Mouse (Mus musculus): ENCODE measurements around the gene Mlh3. TPM values are rescaled to one million over a fixed set of nuclear protein-coding genes. Genes with fewer than 3 reads are reported as not detected.

Mlh3 gene
- total and polyA plus RNA-seq, 3 experiments, result 7.8 to 9.8 (median 8.3) TPM

DNA sequence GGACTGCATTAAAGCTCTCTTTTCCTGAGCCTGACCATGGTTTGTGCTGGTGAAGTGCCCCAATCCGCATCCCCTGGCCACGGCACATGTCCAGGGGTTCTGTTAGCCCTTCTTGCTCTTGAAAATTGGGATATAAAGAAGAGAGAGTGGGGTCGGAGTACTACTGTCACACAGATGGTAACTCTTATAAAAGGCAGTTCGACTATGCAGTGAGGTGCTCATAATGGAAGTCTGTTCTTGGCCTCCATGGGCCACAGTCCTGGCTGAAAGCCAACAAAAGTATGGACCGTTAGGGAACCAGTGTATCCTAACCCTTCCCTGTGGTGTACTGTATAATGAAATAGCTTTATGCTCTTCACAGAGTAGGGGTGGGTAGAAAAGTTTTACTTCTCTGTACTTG is 26.5 kb upstream of the Mlh3 start:
- Histone ChIP-seq H3K4me1 (ENCODE audit: control insufficient read depth in 1 of 2, insufficient read depth in 2 of 2) (peaks cover under 1 to 7% of the 10 kb centered on the region in 2 experiments; a peak in 3 of 4 replicates), H3K4me3 (replicated peaks in 1 of 3; ENCODE audit: low read depth in 2 of 3, low read length in 2 of 3, poor library complexity in 1 of 3) (no peak overlapping the region), H3K9ac (ENCODE audit: insufficient read depth, low read depth) (no peak overlapping the region), H3K79me2 (replicated peaks; ENCODE audit: control insufficient read depth, extremely low read depth, insufficient read depth, poor library complexity, severe bottlenecking) (no peaks in the 10 kb centered on the region), H3K4me2 (ENCODE audit: insufficient read depth, low read depth, poor library complexity, severe bottlenecking) (no peak overlapping the region), H3K36me3 (replicated peaks in 1 of 2; ENCODE audit: control insufficient read depth in 1 of 2, insufficient read depth in 1 of 2, low read length in 1 of 2) (peaks cover 22 to 34% of the 10 kb centered on the region in 2 experiments), H3K27ac (ENCODE audit: insufficient read depth, low read depth) (no peak overlapping the region), H3K27me3 (replicated peaks) (no peaks in the 10 kb centered on the region), H3K9me3 (replicated peaks; ENCODE audit: low read length) (peaks cover 7% of the 10 kb centered on the region)
- no peak for DNase-seq (ENCODE audit: extremely low read depth)
- dilution Hi-C loops (cut with MboI; ENCODE audit: extremely low pct_ligation_motif_present, extremely low pct_unique_long_range_greater_than_20kb, low sequenced_read_pairs), result no loop called here
- in situ Hi-C loops (cut with MboI; ENCODE audit: low pct_ligation_motif_present, low pct_unique_long_range_greater_than_20kb, low sequenced_read_pairs), result loop anchor here (10.0 kb wide), 1 partner anchor 132 kb away; no protein-coding TSS in a partner anchor
- TF ChIP-seq MAX (IDR thresholded peaks at IDR 0.05; ENCODE audit: low read length), result no peak
- TF ChIP-seq POLR2AphosphoS2 (IDR thresholded peaks at IDR 0.05; ENCODE audit: low read depth, low read length), result no peak
- TF ChIP-seq POLR2A (IDR thresholded peaks at IDR 0.05; ENCODE audit: low read depth, low read length), result no peak
- no peak for TF ChIP-seq EP300 (IDR thresholded peaks at IDR 0.05; ENCODE audit: low read length)
- no peak for TF ChIP-seq SIN3A (IDR thresholded peaks at IDR 0.05; ENCODE audit: low read length)
- TF ChIP-seq BHLHE40 (IDR thresholded peaks at IDR 0.05; ENCODE audit: low read depth, low read length), result no peak
- no peak for TF ChIP-seq PAX5 (IDR thresholded peaks at IDR 0.05; ENCODE audit: low read length)
- TF ChIP-seq RCOR1 (conservative IDR thresholded peaks at IDR 0.05; ENCODE audit: low read depth, low read length), result no peak
- TF ChIP-seq MYC (IDR thresholded peaks at IDR 0.05; ENCODE audit: low read depth, low read length), result no peak
- no peak for TF ChIP-seq HCFC1 (IDR thresholded peaks at IDR 0.05; ENCODE audit: low read depth, low read length)
- TF ChIP-seq ZMIZ1 (IDR thresholded peaks at IDR 0.05; ENCODE audit: low read depth, low read length), result no peak
- no peak for TF ChIP-seq JUND (conservative IDR thresholded peaks at IDR 0.05; ENCODE audit: low read depth, low read length)
- no peak for TF ChIP-seq MAZ (IDR thresholded peaks at IDR 0.05; ENCODE audit: low read depth, low read length)
- no peak for TF ChIP-seq USF1 (IDR thresholded peaks at IDR 0.05; ENCODE audit: low read depth, low read length)
- TF ChIP-seq CTCF (conservative IDR thresholded peaks at IDR 0.05 in 1 of 2, IDR thresholded peaks at IDR 0.05 in 1 of 2; ENCODE audit: low read depth in 2 of 2, low read length in 2 of 2), result no peak
- no peak for TF ChIP-seq E2F4 (IDR thresholded peaks at IDR 0.05; ENCODE audit: insufficient replicate concordance, low read depth, low read length)
- no peak for TF ChIP-seq TCF12 (IDR thresholded peaks at IDR 0.05; ENCODE audit: low read depth, low read length)

DNA sequence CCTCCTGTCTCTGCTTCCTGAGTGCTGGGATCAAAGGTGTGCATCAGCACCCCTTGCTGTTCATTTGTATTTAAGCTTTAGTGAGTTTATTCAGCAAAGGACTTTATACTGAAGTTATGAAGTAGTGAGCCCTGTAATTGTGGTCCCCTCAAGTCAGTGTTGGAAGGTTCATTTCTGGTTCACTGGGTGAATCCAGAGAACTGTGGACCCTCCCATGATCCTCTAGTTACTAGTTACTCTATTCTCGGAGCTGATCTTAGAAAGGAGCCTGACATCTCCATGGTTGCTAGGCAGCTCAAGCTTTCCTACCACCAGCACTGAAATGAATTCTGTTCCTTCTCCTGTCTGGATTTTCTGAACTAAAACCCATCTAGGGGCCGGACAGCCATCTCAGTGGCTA is 25.1 kb upstream of the Mlh3 start:
- no peaks in the 10 kb centered on the region for H3K79me2 ChIP-seq (replicated peaks; ENCODE audit: control insufficient read depth, extremely low read depth, insufficient read depth, poor library complexity, severe bottlenecking)
- H3K4me3 ChIP-seq (replicated peaks in 1 of 3; ENCODE audit: low read depth in 2 of 3, low read length in 2 of 3, poor library complexity in 1 of 3), result no peak overlapping the region
- TF ChIP-seq BHLHE40 (IDR thresholded peaks at IDR 0.05; ENCODE audit: low read depth, low read length), result no peak
- dilution Hi-C loops (cut with MboI; ENCODE audit: extremely low pct_ligation_motif_present, extremely low pct_unique_long_range_greater_than_20kb, low sequenced_read_pairs), result no loop called here
- no peak overlapping the region for H3K27ac ChIP-seq (ENCODE audit: insufficient read depth, low read depth)
- H3K4me2 ChIP-seq (ENCODE audit: insufficient read depth, low read depth, poor library complexity, severe bottlenecking), result no peak overlapping the region
- peaks cover 7% of the 10 kb centered on the region for H3K9me3 ChIP-seq (replicated peaks; ENCODE audit: low read length)
- H3K4me1 ChIP-seq (ENCODE audit: control insufficient read depth in 1 of 2, insufficient read depth in 2 of 2), result peaks cover 2 to 8% of the 10 kb centered on the region in 2 experiments; a peak in 3 of 4 replicates
- H3K9ac ChIP-seq (ENCODE audit: insufficient read depth, low read depth), result no peak overlapping the region
- in situ Hi-C loops (cut with MboI; ENCODE audit: low pct_ligation_motif_present, low pct_unique_long_range_greater_than_20kb, low sequenced_read_pairs), result loop anchor here (10.0 kb wide), 1 partner anchor 131 kb away; no protein-coding TSS in a partner anchor
- H3K27me3 ChIP-seq (replicated peaks), result peaks cover 4% of the 10 kb centered on the region
- H3K36me3 ChIP-seq (replicated peaks in 1 of 2; ENCODE audit: control insufficient read depth in 1 of 2, insufficient read depth in 1 of 2, low read length in 1 of 2), result peaks cover 8 to 20% of the 10 kb centered on the region in 2 experiments
- no peak for DNase-seq (ENCODE audit: extremely low read depth)
